Mouse (Mus musculus): ENCODE results near the gene Irf6. TPM values are rescaled to one million over a fixed set of nuclear protein-coding genes. Genes with fewer than 3 reads are reported as not detected.

The Irf6 gene
- polyA plus RNA-seq, 1 experiment from 2014 or later, result 0.70 TPM

GRCm38 (mm10) chr1:193157111-193157492 is 4.2 kb downstream of the Irf6 start:
- H3K4me2 ChIP-seq, result no peak overlapping the region
- H3K9me3 ChIP-seq (replicated peaks), result no peaks in the 10 kb centered on the region
- H3K9ac ChIP-seq (replicated peaks), result no peak overlapping the region
- H3K27me3 ChIP-seq (replicated peaks), result peaks cover 36% of the 10 kb centered on the region
- no peak for ATAC-seq (ENCODE audit: low FRiP score)
- WGBS, result 83% methylated on average over 8 of the region's 8 CpGs
- H3K4me1 ChIP-seq, result peaks cover 6% of the 10 kb centered on the region
- H3K4me3 ChIP-seq (replicated peaks), result no peak overlapping the region
- H3K27ac ChIP-seq (replicated peaks), result no peak overlapping the region
- no peaks in the 10 kb centered on the region for H3K36me3 ChIP-seq

GRCm38 (mm10) chr1:193159163-193159562 is 6.3 kb downstream of the Irf6 start:
- Histone ChIP-seq H3K4me2 (no peak overlapping the region), H3K4me3 (replicated peaks) (no peak overlapping the region), H3K9ac (replicated peaks) (no peak overlapping the region), H3K27ac (replicated peaks) (no peak overlapping the region), H3K27me3 (replicated peaks) (peaks cover 15% of the 10 kb centered on the region), H3K9me3 (replicated peaks) (no peaks in the 10 kb centered on the region), H3K4me1 (no peaks in the 10 kb centered on the region), H3K36me3 (no peaks in the 10 kb centered on the region)
- 58% methylated on average over 3 of the region's 3 CpGs for WGBS
- no peak for ATAC-seq (ENCODE audit: low FRiP score)

GRCm38 (mm10) chr1:193159613-193160012 is 6.7 kb downstream of the Irf6 start:
- H3K4me1 ChIP-seq, result no peaks in the 10 kb centered on the region
- peaks cover 11% of the 10 kb centered on the region for H3K27me3 ChIP-seq (replicated peaks)
- no peaks in the 10 kb centered on the region for H3K9me3 ChIP-seq (replicated peaks)
- ATAC-seq (ENCODE audit: low FRiP score), result no peak
- H3K9ac ChIP-seq (replicated peaks), result no peak overlapping the region
- H3K4me3 ChIP-seq (replicated peaks), result no peak overlapping the region
- no peaks in the 10 kb centered on the region for H3K36me3 ChIP-seq
- no peak overlapping the region for H3K27ac ChIP-seq (replicated peaks)
- H3K4me2 ChIP-seq, result no peak overlapping the region
- 52% methylated on average over 1 of the region's 1 CpGs for WGBS

GRCm38 (mm10) chr1:193160317-193161032 is 7.6 kb downstream of the Irf6 start:
- ATAC-seq (ENCODE audit: low FRiP score), result no peak
- Histone ChIP-seq H3K27me3 (replicated peaks) (peaks cover 5% of the 10 kb centered on the region), H3K4me2 (peak overlapping the region; percentile 44), H3K4me3 (replicated peaks) (no peak overlapping the region), H3K27ac (replicated peaks) (no peak overlapping the region), H3K9ac (replicated peaks) (no peak overlapping the region), H3K36me3 (no peaks in the 10 kb centered on the region), H3K4me1 (no peaks in the 10 kb centered on the region), H3K9me3 (replicated peaks) (no peaks in the 10 kb centered on the region)
- WGBS, result 15% methylated on average over 18 of the region's 18 CpGs

- no peak within 1 kb of the TSS for H3K27ac ChIP-seq (replicated peaks)
- no peak within 1 kb of the TSS for H3K4me3 ChIP-seq (replicated peaks)
- H3K4me2 ChIP-seq, result no peak within 1 kb of the TSS
- 92% methylated on average over 3 of the region's 3 CpGs for WGBS
- H3K9me3 ChIP-seq (replicated peaks), result no peaks in the 10 kb centered on the region
- H3K4me1 ChIP-seq, result peaks cover 12% of the 10 kb centered on the region
- ATAC-seq (ENCODE audit: low FRiP score), result no peak
- no peaks in the 10 kb centered on the region for H3K36me3 ChIP-seq
- no peak within 1 kb of the TSS for H3K9ac ChIP-seq (replicated peaks)
- no peaks in the 10 kb centered on the region for H3K27me3 ChIP-seq (replicated peaks)
Measured at GRCm38 (mm10) chr1:193167746-193168145, 14.8 kb downstream of the Irf6 start, which contains the start of gene A130010J15Rik. Gene A130010J15Rik (plus strand): TSS chr1:193168046.

- no peak overlapping the region for H3K4me3 ChIP-seq (replicated peaks)
- WGBS, result 88% methylated on average over 7 of the region's 7 CpGs
- H3K36me3 ChIP-seq, result no peaks in the 10 kb centered on the region
- no peaks in the 10 kb centered on the region for H3K9me3 ChIP-seq (replicated peaks)
- H3K27me3 ChIP-seq (replicated peaks), result no peaks in the 10 kb centered on the region
- no peak overlapping the region for H3K4me2 ChIP-seq
- H3K4me1 ChIP-seq, result peaks cover 19% of the 10 kb centered on the region
- no peak for ATAC-seq (ENCODE audit: low FRiP score)
- no peak overlapping the region for H3K9ac ChIP-seq (replicated peaks)
- H3K27ac ChIP-seq (replicated peaks), result no peak overlapping the region
Measured at GRCm38 (mm10) chr1:193169228-193169627, 16.3 kb downstream of the Irf6 start.

GRCm38 (mm10) chr1:193169856-193170255 is 16.9 kb downstream of the Irf6 start:
- H3K4me2 ChIP-seq, result no peak overlapping the region
- 72% methylated on average over 2 of the region's 2 CpGs for WGBS
- peaks cover 25% of the 10 kb centered on the region for H3K4me1 ChIP-seq
- no peaks in the 10 kb centered on the region for H3K36me3 ChIP-seq
- no peak overlapping the region for H3K9ac ChIP-seq (replicated peaks)
- H3K4me3 ChIP-seq (replicated peaks), result no peak overlapping the region
- H3K9me3 ChIP-seq (replicated peaks), result no peaks in the 10 kb centered on the region
- no peak overlapping the region for H3K27ac ChIP-seq (replicated peaks)
- no peaks in the 10 kb centered on the region for H3K27me3 ChIP-seq (replicated peaks)
- ATAC-seq (ENCODE audit: low FRiP score), result no peak

GRCm38 (mm10) chr1:193172991-193173809 is 20.3 kb downstream of the Irf6 start:
- peak overlapping the region; percentile 90 for H3K27ac ChIP-seq (replicated peaks)
- ATAC-seq (ENCODE audit: low FRiP score), result peak; percentile 99
- H3K9me3 ChIP-seq (replicated peaks), result no peaks in the 10 kb centered on the region
- peaks cover 34% of the 10 kb centered on the region for H3K4me1 ChIP-seq
- H3K4me3 ChIP-seq (replicated peaks), result peak overlapping the region; percentile 74
- H3K36me3 ChIP-seq, result no peaks in the 10 kb centered on the region
- H3K27me3 ChIP-seq (replicated peaks), result no peaks in the 10 kb centered on the region
- peak overlapping the region; percentile 84 for H3K4me2 ChIP-seq
- peak overlapping the region; percentile 78 for H3K9ac ChIP-seq (replicated peaks)
- under 1% methylated on average over 48 of the region's 48 CpGs for WGBS

GRCm38 (mm10) chr1:193173810-193174129 is 20.9 kb downstream of the Irf6 start:
- 18% methylated on average over 9 of the region's 9 CpGs for WGBS
- H3K9ac ChIP-seq (replicated peaks), result peak overlapping the region; percentile 68
- no peak; the same call in none of the 2 replicates for ATAC-seq (ENCODE audit: low FRiP score)

GRCm38 (mm10) chr1:193174143-193174733 is 21.3 kb downstream of the Irf6 start:
- Histone ChIP-seq H3K9me3 (replicated peaks) (no peaks in the 10 kb centered on the region), H3K4me1 (peaks cover 34% of the 10 kb centered on the region), H3K4me3 (replicated peaks) (peak overlapping the region; percentile 74), H3K9ac (replicated peaks) (no peak overlapping the region), H3K27me3 (replicated peaks) (no peaks in the 10 kb centered on the region), H3K27ac (replicated peaks) (peak overlapping the region; percentile 90), H3K4me2 (peak overlapping the region; percentile 84), H3K36me3 (no peaks in the 10 kb centered on the region)
- no peak for ATAC-seq (ENCODE audit: low FRiP score)
- 92% methylated on average over 13 of the region's 13 CpGs for WGBS

More at GRCm38 (mm10) chr1:193173810-193174129, 20.9 kb downstream of the Irf6 start:
- peak overlapping the region; percentile 90 for H3K27ac ChIP-seq (replicated peaks)
- H3K4me2 ChIP-seq, result peak overlapping the region; percentile 84
- peaks cover 34% of the 10 kb centered on the region for H3K4me1 ChIP-seq
- H3K36me3 ChIP-seq, result no peaks in the 10 kb centered on the region
- no peaks in the 10 kb centered on the region for H3K27me3 ChIP-seq (replicated peaks)
- peak overlapping the region; percentile 74 for H3K4me3 ChIP-seq (replicated peaks)
- no peaks in the 10 kb centered on the region for H3K9me3 ChIP-seq (replicated peaks)

GRCm38 (mm10) chr1:193181104-193181503 is 28.2 kb downstream of the Irf6 start:
- no peak for ATAC-seq (ENCODE audit: low FRiP score)
- H3K4me1 ChIP-seq, result 0 out of 2 replicates have a peak, but pooled peaks cover 2% of the 10 kb centered on the region
- no peak overlapping the region for H3K27ac ChIP-seq (replicated peaks)
- no peak overlapping the region for H3K4me3 ChIP-seq (replicated peaks)
- no peaks in the 10 kb centered on the region for H3K36me3 ChIP-seq
- 88% methylated on average over 3 of the region's 3 CpGs for WGBS
- no peaks in the 10 kb centered on the region for H3K27me3 ChIP-seq (replicated peaks)
- H3K9ac ChIP-seq (replicated peaks), result no peak overlapping the region
- no peaks in the 10 kb centered on the region for H3K9me3 ChIP-seq (replicated peaks)
- no peak overlapping the region for H3K4me2 ChIP-seq
